Mouse (Mus musculus): ENCODE measurements around the gene Prex1.
A peak's percentile ranks its signal among the peaks of the same experiment; 100 is the strongest.

Gene Prex1

DNA sequence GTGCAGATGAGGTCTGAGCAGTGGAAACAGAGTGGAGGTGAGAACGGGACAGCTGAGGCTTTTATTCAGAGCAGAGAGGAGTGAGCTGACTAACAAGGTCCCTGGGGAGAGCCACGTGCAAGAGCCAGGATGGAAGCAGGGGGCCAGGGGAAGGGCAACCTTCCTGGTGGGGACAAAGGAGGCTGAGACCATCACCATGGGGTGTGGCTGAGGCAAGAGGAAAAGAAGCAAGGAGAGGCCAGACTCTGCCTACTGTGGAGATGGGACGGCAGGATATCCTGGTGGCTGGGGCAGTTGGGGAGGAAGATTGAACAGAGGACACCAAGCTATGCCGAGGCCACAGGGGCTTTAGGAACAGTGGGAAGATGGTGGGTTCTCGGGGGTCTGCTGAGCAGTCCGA lies 26.7 kb downstream of the Prex1 start:
- DNase-seq (ENCODE audit: low read depth, low spot score), result peak; percentile 21

DNA sequence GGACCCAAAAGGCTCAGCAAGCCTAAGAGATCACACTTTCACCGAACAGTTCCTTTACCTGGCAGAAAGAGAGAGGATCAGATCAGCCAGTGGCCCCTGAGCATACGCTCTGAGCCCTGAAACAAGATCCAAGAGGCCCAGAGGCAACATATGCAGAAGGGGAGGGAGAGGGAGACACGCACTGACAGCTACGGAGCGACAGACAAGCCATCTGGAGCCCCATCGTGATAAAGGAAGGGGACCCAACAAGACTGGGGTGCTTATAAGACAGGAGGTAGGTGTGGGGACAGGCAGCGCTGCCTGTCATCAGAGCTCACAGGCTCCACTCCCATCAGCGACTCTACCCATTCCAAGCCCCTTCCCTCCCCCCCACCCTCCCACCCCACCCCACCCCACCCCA lies 27.8 kb downstream of the Prex1 start:
- no peak for DNase-seq (ENCODE audit: low read depth, low spot score)

DNA sequence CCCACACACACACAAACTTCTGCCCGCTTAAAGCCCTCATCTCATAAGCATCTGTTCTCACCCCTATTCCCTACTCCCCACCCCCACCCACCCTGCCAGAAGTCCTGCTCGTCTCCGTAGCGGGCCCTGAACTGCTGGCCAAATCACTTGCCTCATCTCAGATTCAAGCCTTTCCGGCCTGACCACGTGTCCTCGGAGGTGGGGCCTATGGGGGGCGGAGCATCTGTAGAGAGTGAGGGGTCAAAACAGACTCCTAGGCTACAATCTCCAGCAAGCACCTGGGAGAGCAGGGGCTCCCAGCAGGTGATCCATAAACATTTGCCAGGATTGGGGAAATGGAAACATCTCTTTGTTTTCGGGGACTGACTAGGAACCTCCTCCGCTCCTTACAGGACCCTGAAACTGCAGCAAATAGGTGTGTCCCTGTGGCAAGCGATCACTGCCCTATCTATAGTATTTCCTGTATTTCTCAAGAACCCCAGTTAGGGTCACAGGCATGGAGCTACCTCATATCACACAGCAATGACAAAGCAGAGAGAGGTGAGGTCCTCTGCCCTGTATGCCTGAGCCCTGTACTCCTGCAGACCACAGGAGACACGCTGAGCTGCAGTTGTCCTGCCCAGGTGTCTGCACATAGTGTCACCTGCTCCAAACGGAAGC lies 29.6 kb downstream of the Prex1 start:
- peak; percentile 91 for DNase-seq (ENCODE audit: low read depth, low spot score)

DNA sequence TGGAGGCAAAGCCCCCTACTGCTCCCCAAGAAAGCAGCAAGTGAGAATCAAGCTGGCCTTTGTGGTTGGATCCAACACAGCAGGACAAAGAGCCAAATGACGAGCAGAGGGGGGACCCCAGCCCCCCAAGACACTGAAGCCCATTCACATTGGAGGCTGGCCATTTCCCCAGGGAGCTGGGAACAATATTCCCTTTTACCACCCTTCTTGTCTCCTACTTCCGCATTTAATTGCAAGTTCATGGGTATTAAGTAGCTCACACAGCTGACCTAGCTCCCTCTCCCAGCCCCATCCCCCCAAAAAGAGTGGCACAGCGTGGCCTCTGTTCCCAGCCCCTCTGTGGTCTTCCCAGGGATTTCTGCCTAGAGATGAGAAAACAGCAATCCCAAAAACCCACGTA lies 30.8 kb downstream of the Prex1 start:
- no peak for DNase-seq (ENCODE audit: low read depth, low spot score)

DNA sequence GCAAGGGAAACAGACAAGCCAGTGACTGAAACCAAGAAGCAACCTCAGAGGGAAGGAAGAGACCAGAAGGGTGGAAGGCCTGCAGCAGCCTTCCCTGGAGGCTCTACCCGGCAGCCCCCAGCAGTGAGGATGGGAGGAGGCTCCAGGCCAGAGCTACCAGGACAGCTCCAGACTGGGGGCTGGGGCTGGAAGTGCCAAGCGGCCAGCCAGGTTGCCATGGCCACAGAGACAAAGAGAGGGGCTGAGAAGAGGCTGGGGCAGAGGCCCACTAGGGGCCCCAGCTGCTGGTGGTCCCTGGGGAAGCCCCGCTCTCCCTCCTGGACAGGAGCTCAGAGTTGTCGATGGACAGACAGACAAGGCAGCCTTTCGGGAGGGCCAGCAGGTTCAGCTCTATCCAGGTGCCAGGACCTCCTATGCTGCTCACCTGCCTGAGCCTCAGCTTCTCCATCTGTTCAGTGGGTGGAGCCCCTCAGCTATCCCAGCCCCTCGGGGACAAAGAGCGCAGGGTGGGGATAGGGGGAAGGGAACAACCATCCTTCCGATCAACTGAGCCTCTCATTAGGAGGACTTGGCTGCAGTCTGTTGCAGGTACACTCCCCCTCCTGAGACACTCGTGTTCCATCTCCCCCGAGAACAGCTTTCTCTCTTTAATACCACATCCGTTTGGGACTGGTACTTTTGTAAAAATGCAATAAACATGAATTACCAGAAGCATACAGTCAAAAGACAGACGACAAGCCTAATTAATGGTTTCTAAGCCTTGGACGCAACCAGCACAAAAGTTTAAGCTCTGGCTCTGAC lies 34.5 kb downstream of the Prex1 start:
- peak; percentile 33 for DNase-seq (ENCODE audit: low read depth, low spot score)

DNA sequence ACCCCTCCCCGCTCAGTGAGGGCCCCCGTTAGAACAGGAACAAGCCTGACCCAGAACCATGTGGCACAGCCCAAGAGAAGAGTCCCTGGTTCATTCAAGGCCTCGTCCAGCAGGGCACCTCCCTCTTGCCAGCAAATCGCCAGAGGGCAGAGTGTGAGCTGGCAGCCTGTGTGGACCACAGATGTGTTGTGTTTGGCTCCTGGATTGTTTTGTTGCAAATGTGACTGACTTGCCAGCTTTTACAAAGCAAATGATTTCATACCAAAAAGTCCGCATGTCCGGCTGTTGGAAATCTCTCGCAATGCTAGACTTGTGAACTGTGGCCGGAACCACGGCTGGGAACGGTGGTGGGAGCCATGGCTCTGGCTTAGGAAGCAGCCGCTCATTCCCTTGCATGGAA lies 36.7 kb downstream of the Prex1 start:
- no peak for DNase-seq (ENCODE audit: low read depth, low spot score)

DNA sequence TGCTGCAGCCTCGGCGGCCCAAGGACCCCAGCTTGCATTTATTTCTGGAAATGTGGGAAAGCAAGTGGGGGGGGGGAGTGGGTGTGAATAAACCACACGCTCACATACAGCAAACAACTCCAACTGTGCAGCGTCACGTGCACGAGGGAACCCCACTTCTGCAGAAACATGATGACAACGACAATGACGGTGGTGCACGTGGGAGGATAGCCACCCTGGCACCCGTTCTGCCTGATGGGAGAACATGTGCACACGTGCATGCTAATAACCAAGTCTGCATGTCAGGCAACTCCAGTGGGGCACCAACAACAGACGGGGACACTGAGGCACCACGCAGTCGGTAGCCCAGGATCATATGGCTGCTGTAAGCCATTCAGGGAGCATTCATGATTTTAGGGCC lies 37.1 kb downstream of the Prex1 start:
- DNase-seq (ENCODE audit: low read depth, low spot score), result no peak

DNA sequence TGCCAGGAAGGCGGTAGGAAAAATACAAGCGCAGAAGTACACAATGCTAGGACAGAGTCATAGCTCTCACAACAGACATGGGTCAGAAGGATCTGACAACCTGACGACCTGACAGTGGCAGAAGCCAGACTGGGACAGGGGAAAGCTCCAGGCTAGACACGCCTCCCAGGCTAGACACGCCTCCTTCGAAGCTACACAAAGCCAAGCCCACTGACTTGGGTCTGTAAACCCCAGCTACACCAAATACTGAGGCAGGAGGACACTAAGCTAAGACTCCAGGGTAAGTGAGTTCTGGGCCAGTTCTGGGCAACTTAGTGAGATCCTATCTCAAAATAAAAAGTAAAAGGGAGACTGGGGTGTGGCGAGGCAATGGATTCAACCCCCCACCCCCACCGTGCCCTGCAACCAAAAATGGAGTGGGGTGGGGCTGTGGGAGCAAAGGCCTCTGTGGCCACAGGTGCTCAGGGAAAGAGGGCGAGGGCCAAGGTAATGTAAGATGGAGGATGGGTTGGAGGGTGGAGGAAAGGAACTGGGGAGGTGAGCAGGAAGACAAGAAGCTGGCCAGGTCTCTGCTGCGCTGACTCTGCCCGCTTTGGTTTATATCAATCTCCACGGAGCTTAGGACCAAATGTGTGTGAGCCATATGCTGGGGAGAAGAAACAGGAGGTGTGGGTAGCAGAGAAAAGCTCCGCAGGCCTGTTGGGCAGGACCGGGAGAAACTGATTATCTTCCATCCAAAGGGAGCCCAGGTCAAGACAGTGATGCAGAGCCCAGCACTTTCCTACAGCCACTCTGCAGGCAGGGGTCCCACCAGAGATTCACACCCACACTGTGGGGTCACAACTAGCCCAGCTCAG lies 37.8 kb downstream of the Prex1 start:
- peak; percentile 72 for DNase-seq (ENCODE audit: low read depth, low spot score)

DNA sequence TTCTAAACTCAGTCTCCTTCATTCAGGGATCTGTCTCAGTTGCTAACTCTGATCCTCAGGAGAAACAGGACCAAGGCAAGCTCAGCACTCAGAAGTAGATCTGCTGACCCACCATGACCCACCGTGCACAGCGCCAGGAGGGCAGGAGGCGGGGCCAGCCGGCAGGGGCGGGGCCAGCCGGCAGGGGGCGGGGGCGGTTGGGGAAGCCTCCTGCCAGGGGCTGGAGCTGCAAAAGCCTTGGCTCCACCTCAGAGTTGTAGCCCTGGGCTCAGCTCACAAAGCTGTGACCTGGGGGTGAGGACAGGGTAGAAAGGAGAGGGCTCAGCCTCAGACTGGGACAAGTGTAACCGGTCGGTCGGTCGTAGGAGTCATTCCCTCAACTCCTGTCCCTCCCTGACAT lies 38.9 kb downstream of the Prex1 start:
- DNase-seq (ENCODE audit: low read depth, low spot score), result peak; percentile 55

DNA sequence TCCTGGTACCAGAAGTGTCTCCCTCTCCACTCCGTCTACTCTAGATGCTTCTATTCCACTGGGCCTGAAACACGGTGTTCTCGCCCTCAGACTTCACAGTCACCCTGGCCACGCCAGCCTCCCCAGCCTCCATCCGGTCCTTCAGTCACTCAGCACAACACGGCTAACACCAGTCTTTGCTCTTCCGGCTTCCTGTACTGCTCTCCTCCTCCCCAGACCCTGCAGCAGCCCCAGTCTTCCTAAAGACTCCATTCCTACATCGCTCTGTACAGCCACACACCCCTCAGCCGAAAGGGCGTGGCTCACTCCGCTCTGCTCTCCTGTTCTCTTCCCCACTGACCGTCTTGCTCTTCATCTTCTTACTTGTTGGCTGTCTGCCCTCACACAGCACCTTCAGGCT lies 39.7 kb downstream of the Prex1 start:
- peak; percentile 49 for DNase-seq (ENCODE audit: low read depth, low spot score)

DNA sequence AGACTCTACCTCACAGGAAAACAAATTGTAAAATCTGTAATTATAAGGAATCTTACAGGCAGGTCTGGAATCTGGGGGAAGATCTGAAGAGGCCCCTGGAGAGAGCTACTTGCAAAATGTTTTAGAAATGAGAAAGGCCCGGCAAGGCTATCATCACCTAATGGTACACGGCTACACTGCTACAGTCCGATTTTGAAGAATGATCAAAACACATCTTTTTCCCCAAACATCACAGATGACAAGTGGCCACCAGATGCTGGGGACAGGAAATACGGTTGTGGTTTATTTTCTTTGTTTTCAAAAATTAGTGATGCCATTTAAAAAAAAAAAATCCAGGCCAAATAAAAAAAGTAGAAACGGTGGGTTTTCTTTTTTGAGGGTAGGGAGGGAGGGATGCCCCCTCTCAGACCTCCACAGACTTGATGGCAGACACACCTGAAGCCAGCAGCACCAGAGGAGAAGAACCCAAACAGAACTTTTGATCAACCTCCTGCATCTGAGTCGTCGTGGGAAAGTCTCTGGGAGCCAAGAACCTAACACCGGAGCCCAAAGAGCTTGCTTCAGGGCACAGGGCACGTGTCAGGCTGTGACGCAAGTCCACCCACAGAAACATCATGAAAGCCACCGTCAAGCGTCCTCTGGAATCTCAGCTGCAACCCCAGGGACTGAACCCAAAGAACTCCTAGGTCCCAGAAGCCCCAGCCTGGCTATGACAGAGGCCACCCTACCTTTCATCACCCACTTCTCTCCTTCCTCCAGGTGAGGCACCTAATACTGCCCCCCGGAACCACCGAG lies 41.3 kb downstream of the Prex1 start:
- DNase-seq (ENCODE audit: low read depth, low spot score), result no peak

DNA sequence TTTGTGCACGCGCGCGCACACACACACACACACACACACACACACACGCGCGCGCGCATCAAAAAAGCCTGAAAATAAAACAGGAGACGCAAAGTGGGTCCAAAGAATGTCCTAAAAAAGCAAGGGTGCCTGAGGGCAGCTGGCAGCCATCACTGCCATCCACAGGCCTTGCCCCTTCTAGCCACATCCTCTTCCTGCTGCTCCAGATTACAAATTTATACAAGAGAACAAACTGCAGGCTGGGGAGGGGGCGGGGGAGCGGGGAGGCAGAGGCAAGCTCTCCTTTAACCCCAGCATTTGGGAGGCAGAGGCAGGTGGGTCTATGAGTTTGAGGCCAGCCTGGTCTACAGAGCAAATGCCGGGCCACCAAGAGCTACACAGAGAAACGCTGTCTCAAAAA lies 42.0 kb downstream of the Prex1 start:
- no peak for DNase-seq (ENCODE audit: low read depth, low spot score)

DNA sequence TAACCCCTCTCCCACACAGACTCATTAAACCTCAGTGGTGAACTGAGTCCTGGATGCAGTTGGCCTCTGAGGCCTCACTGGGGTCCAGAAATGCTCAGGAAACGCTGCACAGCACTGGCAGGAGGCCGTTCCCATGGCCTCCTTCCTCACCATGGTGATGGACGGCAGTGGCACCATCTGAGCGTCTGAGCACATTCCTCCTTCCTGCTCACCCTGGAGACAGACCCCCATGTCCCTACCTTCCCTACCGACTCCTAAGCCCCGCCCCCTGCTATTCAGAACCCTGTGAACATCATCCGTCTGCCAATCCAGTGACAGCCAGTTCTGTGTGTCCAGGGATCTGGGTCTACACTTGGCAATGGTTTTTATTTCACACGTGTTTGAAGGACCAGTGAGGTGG lies 42.6 kb downstream of the Prex1 start:
- peak; percentile 34 for DNase-seq (ENCODE audit: low read depth, low spot score)

DNA sequence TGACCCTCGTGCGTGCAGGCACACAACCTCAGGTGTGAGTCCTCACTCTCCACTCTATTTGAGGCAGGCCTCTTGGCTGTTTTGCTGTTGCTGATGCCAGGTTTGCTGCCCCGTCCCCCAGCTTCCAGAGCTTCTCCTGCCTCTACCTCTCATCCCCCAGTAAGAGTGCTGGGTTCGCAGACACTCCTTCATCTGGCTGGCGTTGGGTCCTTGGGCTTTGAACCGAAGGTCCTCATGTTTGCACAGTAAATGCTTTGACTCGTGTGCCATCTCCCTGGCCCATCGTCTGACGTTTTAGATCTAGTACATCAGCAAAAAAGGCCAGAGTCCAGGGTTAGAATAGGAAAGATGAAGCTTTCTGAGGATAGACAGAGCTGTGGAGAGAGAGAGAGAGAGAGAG lies 43.7 kb downstream of the Prex1 start:
- DNase-seq (ENCODE audit: low read depth, low spot score), result no peak

DNA sequence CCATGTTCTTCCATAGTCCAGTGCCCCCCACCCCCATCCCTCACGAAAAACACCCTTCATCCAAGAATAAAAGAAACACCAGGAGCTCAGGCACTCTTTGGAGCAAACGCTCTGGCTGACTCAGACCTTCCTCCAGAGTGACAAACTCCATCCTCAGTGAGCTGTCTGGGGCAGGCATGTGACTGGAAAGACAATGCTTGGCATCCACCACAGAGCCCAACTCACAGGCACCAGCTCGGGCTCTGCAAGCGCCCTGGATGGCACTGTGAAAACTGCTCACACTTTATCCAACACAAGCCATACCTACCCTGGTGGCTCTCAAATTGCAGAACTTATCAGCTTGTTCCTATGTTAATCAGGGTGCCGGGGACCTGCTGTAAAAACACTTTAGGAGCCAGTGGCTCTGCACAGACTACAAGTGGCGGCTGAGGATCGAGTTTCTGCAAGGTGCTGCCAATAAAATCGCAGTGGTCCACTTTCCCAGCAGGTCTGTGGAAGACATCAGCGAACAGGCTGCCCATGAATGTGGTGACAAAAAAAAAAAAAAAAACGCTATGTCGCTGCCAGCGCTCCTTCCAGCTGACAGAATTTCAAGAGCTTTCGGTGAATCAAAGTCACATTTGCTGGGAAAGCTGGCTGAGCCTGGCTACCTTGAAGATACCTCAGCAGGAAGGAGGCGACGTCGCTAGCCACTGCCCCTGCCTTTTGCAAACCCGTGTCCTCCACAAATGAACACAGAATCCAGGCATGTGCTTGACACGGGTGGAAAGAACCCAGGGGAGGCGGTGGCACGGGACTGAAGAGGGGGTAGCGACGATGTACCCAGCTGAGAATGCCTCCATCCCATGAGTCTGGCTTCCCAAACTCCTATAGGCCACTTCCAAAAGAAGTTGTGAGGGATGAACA lies 45.6 kb downstream of the Prex1 start:
- no peak for DNase-seq (ENCODE audit: low read depth, low spot score)

DNA sequence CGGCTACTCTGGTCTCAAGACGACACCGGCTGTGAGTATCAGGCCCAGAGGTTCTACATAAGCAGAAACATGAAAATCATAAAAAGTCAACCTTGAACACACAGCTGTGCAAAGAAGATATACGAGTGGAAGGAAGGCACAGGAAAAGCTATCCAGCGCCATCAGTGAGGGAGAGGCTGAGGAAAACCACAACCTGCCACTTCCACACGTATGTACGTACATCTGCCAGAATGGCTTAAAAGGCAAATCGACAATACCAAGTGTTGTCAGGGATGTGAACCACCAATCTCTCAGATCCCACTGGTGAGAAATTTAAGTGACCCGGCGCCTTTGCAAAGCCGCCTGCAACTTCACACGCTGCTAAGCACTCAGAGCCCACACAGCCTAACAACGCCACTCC lies 47.5 kb downstream of the Prex1 start:
- no peak for DNase-seq (ENCODE audit: low read depth, low spot score)

DNA sequence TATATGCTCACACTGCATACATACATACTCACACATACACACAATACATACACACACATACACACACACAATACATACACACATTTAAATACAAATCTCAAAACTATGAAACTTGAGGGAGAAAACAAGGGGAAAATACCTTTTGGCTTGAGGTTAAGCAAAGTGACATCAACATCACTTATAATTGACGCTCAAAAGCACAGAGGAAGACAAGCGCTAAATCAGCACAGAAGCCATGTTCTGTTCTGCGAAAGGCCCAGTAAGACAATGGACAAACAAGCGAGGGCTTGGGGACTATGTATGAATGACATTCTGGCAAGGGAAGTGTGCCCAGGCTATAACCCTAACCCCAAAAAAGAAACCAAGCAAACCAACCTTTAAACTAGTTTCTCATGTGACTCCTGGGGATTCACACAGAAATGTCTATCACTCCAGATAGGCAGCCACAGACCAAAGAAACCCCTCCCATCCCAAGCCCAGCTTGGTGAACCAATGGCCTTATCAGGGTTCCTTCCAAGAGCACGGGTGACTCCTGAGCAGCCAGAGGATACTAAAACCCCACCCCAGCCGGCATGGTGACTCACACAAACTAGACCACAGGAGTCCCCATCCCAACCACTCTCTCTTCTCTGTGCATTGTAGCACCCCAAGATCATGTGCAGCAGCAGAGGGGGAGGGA lies 48.2 kb downstream of the Prex1 start:
- no peak for DNase-seq (ENCODE audit: low read depth, low spot score)

DNA sequence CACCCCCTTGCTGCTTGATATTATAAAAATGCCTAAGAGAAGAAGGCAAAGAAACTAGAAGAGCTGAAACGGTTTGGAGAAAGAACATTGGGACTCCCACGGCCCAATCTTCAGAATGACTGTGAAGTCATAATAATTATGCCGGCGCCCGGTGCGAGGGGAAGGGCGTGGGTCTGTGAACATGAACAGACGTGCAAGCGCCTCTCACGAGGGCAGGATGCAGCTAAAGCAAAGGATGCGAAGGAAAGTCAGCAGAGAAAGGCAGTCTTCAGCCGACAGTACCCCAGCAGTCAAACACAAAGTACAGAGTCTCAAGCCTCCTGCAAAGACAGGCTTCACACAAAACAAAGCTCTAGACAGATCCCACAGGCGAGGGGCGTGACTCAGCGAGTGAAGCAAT lies 49.1 kb downstream of the Prex1 start:
- DNase-seq (ENCODE audit: low read depth, low spot score), result no peak

DNA sequence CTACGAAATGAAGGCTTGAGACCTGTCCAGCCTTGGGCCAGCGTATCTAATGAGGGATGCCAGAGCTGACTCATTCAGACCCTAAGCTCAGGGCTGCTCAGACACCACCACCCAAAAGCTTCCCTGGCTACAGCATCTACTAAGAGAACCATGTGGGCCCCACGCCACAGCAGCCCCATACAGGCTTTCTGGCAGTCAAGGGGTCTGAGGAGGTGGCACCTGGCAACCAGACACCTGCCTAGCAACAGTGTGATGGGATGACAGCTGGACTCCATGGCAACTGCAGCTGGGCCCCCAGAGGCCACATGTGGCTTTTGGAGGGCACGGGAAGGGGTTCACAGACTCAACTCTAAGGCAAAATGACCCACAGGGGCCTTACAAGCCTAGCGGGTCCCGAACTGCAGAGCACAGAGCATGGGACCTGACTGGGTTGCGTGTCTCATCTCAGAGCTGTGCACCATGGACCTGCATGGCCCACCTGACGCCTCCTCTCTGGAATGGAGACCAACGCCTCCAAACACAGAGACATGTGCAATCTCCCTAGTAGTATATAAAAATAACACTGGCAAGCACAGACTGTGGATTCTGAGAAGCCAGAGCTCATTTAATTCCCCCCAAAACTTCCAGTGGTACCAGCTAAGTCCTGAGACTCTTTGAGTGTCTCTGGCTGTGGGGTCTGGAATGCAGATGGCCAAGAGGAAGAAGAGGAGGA lies 50.2 kb downstream of the Prex1 start:
- DNase-seq (ENCODE audit: low read depth, low spot score), result no peak
